Mouse (Mus musculus) myocyte (in vitro differentiated cells): ENCODE data around the gene Atp2a2. TPM values are rescaled to one million over a fixed set of nuclear protein-coding genes. Genes with fewer than 3 reads are reported as not detected.

ENCODE experiments used
- H3K27me3 ChIP-seq: one replicate; pipeline ENCODE4 v1.6.1; 2011; ENCODE audit not compliant: control insufficient read depth, insufficient read depth, insufficient read length
- H3K36me3 ChIP-seq: one replicate; pipeline ENCODE4 v1.6.1; 2011; ENCODE audit not compliant: control insufficient read depth, insufficient read depth
- H3K4me2 ChIP-seq: one replicate; pipeline ENCODE4 v1.6.1; 2011; ENCODE audit warnings: low read depth, control low read depth
- H3K4me3 ChIP-seq: one replicate; pipeline ENCODE4 v1.5.1; 2011; ENCODE audit warnings: mild to moderate bottlenecking, control low read depth, moderate library complexity
- H3K79me2 ChIP-seq: one replicate; pipeline ENCODE4 v1.6.1; 2011; ENCODE audit not compliant: control insufficient read depth, insufficient read depth
- H3ac ChIP-seq: one replicate; pipeline ENCODE4 v1.6.1; 2011; ENCODE audit not compliant: control insufficient read depth, insufficient read length
- CEBPB ChIP-seq: IDR thresholded peaks from 2 replicates; pipeline ENCODE4 v1.6.1; 2011; ENCODE audit warnings: mild to moderate bottlenecking, moderate library complexity; ENCODE audit not compliant: poor library complexity, insufficient read depth, severe bottlenecking
- E2F4 ChIP-seq: IDR thresholded peaks from one replicate; pipeline ENCODE4 v1.6.1; 2011; ENCODE audit warnings: mild to moderate bottlenecking, control low read depth, moderate library complexity; ENCODE audit not compliant: insufficient read depth
- MAX ChIP-seq: IDR thresholded peaks from one replicate; pipeline ENCODE4 v1.6.1; 2011; ENCODE audit warnings: low read depth, mild to moderate bottlenecking, control low read depth
- MYOD1 ChIP-seq, 3 experiments: IDR thresholded peaks; one replicate each; pipeline ENCODE4 v1.6.1; 2011; ENCODE audit warnings: control low read depth in 2 of 3, low read depth in 2 of 3, mild to moderate bottlenecking in 2 of 3, moderate library complexity in 1 of 3; ENCODE audit not compliant: insufficient read length in 2 of 3, control insufficient read depth in 1 of 3
- MYOG ChIP-seq, 3 experiments: IDR thresholded peaks; one replicate each; pipeline ENCODE4 v1.6.1; 2011; ENCODE audit warnings: control low read depth in 2 of 3, low read depth in 2 of 3, mild to moderate bottlenecking in 2 of 3; ENCODE audit not compliant: insufficient read length in 2 of 3, control insufficient read depth in 1 of 3, insufficient read depth in 1 of 3
- POLR2A ChIP-seq: IDR thresholded peaks from one replicate; pipeline ENCODE4 v1.6.1; 2011; ENCODE audit warnings: low read depth, mild to moderate bottlenecking, control low read depth, moderate library complexity; ENCODE audit not compliant: insufficient read length
- POLR2AphosphoS2 ChIP-seq: IDR thresholded peaks from one replicate; pipeline ENCODE4 v1.6.1; 2011; ENCODE audit warnings: low read depth, control low read depth; ENCODE audit not compliant: insufficient read length
- REST ChIP-seq: IDR thresholded peaks from one replicate; pipeline ENCODE4 v1.6.1; 2011; ENCODE audit warnings: mild to moderate bottlenecking, control low read depth, moderate library complexity; ENCODE audit not compliant: insufficient read depth, insufficient read length
- SRF ChIP-seq: IDR thresholded peaks from one replicate; pipeline ENCODE4 v1.6.1; 2011; ENCODE audit warnings: low read depth; ENCODE audit not compliant: control insufficient read depth, insufficient read length
- TCF12 ChIP-seq: IDR thresholded peaks from one replicate; pipeline ENCODE4 v1.6.1; 2011; ENCODE audit warnings: mild to moderate bottlenecking, control low read depth; ENCODE audit not compliant: poor library complexity, insufficient read depth, severe bottlenecking
- TCF3 ChIP-seq: IDR thresholded peaks from one replicate; pipeline ENCODE4 v1.6.1; 2011; ENCODE audit warnings: low read depth, control low read depth; ENCODE audit not compliant: insufficient read length
- USF1 ChIP-seq: IDR thresholded peaks from one replicate; pipeline ENCODE4 v1.6.1; 2011; ENCODE audit warnings: low read depth, mild to moderate bottlenecking, control low read depth, moderate library complexity
- polyA plus RNA-seq: library from polyadenylated mRNA; unstranded; fragments of >200 nt; fragmentation: generic; extraction: Trizol; gene quantifications from one replicate; pipeline ENCODE4 v1.2.1, GENCODE M21; 2012; ENCODE audit warnings: missing spikeins

Gene Atp2a2
- polyA plus RNA-seq, 1 experiment: 295 TPM

DNA sequence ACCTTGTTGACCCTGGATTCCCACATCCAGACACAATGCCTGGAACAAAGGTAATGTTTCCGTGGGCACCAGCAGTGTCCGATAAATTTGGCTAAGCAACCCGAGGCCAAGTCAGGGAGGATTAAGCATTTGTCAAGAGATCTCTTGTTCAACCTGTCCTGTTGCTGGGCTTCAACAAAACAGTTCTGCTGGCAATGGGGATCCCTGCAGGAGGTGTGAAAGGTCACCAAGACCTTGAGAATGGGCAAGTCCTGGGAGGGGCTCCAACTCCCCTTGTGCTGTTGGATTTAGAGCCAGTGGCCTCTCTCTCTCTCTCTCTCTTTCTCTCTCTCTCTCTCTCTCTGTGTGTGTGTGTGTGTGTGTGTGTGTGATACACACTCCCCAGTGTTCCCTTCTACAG is 22.2 kb upstream of the Atp2a2 start:
- Histone ChIP-seq H3K4me2 (no peak overlapping the region), H3ac (no peak overlapping the region), H3K79me2 (no peaks in the 10 kb centered on the region), H3K36me3 (no peaks in the 10 kb centered on the region), H3K4me3 (no peak overlapping the region), H3K27me3 (no peaks in the 10 kb centered on the region)
- TF ChIP-seq POLR2A (no peak), MAX (no peak), MYOD1 (IDR thresholded peaks at IDR 0.05; ENCODE audit: control insufficient read depth in 1 of 3, insufficient read length in 2 of 3, low read depth in 2 of 3) (no peak), E2F4 (no peak), MYOG (IDR thresholded peaks at IDR 0.05; ENCODE audit: control insufficient read depth in 1 of 3, insufficient read depth in 1 of 3, insufficient read length in 2 of 3, low read depth in 2 of 3) (no peak), REST (no peak), SRF (no peak), CEBPB (no peak), USF1 (no peak), POLR2AphosphoS2 (no peak), TCF12 (no peak), TCF3 (no peak)

DNA sequence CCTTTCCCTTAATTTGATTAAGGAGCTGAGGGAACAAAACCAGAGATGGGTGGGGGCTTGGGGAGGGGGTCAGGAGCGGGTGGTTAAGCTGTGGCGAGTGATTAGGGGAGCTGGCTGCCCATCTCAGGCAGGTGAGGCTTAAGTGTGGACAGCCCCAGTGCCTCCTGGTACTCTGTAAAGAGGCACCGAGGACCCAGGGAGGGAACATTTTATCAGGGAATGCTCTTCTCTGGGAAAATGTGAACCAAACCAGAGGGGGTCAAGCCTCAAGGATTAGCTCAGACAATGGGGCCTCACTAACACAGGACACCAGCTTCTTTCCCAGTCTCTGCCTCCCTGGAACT is 19.1 kb upstream of the Atp2a2 start:
- H3K36me3 ChIP-seq: no peaks in the 10 kb centered on the region
- no peak overlapping the region for H3K4me2 ChIP-seq
- H3K27me3 ChIP-seq: no peaks in the 10 kb centered on the region
- no peak overlapping the region for H3K4me3 ChIP-seq
- TF ChIP-seq CEBPB: no peak
- H3K79me2 ChIP-seq: no peaks in the 10 kb centered on the region
- no peak overlapping the region for H3ac ChIP-seq

DNA sequence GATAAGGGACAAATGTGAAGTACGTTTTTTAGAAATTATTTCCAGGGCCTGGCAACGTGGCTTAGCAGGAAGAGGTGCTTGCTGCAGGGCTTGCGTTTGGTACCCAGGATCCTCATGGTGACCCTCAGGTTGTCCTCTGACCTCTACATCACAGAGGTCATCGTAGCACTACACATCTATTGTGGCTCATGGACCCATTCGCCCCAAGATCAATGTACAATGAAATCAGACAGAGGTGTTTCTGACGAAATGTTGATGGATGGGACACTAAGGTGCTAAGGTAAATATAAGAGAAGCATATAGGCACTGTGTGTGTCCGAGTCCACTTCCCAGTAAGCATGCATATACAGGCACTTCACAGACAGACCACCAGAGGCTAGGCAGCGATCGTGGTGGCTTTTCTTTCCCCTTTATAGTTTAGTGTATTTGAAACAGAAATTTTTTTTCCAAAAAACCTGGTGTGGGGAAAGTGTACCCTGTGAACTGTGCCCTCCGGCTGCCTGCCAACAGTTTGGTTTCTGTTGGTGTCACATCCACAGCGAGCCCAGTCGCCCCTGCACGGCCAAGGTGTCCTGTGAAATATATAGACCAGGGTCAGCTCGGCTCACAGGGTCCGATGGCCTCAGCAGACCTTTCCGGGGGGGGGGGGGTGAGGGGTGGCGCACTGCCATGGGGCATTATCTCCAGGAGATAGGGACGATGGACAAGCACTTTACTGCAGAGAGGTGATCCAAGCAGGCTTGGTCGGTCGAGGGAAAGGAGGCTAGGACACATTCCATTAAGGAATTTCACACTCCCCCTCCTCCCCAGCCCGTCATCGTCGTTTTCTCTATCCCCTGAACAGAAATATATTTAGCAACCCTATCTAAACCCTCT is 18.5 kb upstream of the Atp2a2 start:
- Histone ChIP-seq H3K4me2 (no peak overlapping the region), H3K4me3 (no peak overlapping the region), H3K36me3 (no peaks in the 10 kb centered on the region), H3K79me2 (no peaks in the 10 kb centered on the region), H3K27me3 (no peaks in the 10 kb centered on the region), H3ac (no peak overlapping the region)
- TF ChIP-seq SRF (no peak), MAX (no peak), TCF3 (no peak), MYOG (IDR thresholded peaks at IDR 0.05; ENCODE audit: control insufficient read depth in 1 of 3, insufficient read depth in 1 of 3, insufficient read length in 2 of 3, low read depth in 2 of 3) (no peak), USF1 (no peak), TCF12 (no peak), POLR2A (no peak), REST (no peak), MYOD1 (IDR thresholded peaks at IDR 0.05; ENCODE audit: control insufficient read depth in 1 of 3, insufficient read length in 2 of 3, low read depth in 2 of 3) (no peak), E2F4 (no peak), CEBPB (no peak), POLR2AphosphoS2 (no peak)

DNA sequence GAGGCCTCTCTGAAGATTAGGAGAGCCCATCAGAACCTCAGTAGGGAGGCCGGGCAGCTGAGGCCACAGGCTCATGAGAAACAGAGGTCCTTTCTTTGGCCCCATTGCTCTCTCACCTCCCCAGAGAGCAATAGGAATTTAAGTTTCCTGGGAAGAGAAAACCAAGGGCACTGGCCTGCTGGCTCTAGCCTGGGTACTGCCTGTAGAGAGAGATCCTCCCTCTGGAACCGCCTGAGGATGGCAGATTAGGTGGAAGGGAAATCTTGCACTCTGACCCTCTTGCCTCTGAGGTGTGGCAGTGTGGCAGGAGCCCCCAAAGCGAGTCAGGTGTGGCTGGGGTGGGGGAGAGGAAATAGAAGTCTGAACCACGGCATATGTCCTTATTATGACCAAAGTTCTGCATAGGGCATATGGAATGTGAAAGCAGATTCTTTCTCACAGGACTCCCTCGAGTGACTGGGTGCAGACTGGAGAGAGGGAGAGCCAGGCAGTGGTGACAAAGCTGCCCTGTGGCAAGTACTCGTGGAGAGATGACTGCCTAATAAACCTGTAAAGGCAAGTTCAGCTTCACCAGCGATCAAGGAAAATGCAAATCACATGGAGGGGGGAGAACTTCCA is 17.1 kb upstream of the Atp2a2 start:
- TF ChIP-seq MYOD1 (IDR thresholded peaks at IDR 0.05; ENCODE audit: control insufficient read depth in 1 of 3, insufficient read length in 2 of 3, low read depth in 2 of 3): no peak
- TF ChIP-seq CEBPB: no peak
- TF ChIP-seq SRF: no peak
- no peak for TF ChIP-seq MAX
- TF ChIP-seq POLR2AphosphoS2: no peak
- no peak for TF ChIP-seq MYOG (IDR thresholded peaks at IDR 0.05; ENCODE audit: control insufficient read depth in 1 of 3, insufficient read depth in 1 of 3, insufficient read length in 2 of 3, low read depth in 2 of 3)
- no peak for TF ChIP-seq REST
- TF ChIP-seq POLR2A: no peak
- no peak for TF ChIP-seq USF1
- H3K27me3 ChIP-seq: no peaks in the 10 kb centered on the region
- H3K79me2 ChIP-seq: no peaks in the 10 kb centered on the region
- H3K36me3 ChIP-seq: no peaks in the 10 kb centered on the region
- no peak overlapping the region for H3K4me3 ChIP-seq
- H3K4me2 ChIP-seq: no peak overlapping the region
- H3ac ChIP-seq: no peak overlapping the region

DNA sequence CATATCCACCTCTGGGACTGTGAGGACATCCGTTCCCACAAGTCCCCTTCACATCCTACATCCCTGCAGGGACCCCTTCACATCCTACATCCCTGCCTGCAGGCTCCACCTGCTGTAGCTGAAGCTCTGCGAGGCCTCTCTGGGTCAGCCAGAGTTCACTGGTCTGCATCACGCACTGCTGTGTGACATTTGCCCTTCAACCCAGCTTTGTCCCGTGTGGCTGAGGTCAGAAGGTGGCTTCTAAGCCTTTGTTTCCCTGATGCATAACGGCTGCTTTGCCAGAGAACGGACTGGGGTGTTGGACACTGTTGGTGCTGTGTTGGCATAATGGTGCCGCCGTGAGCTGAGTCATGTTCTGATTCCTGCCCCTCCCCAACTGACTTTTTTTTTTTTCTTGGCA is 16.2 kb upstream of the Atp2a2 start:
- H3K79me2 ChIP-seq: no peaks in the 10 kb centered on the region
- no peaks in the 10 kb centered on the region for H3K27me3 ChIP-seq
- H3K4me2 ChIP-seq: peak overlapping the region; percentile 15
- H3K36me3 ChIP-seq: no peaks in the 10 kb centered on the region
- TF ChIP-seq POLR2AphosphoS2 (no peak), TCF12 (no peak)
- H3K4me3 ChIP-seq: no peak overlapping the region
- no peak overlapping the region for H3ac ChIP-seq
